ENCODE assay signal across 20 mouse cellular contexts in the genomic region with DNA sequence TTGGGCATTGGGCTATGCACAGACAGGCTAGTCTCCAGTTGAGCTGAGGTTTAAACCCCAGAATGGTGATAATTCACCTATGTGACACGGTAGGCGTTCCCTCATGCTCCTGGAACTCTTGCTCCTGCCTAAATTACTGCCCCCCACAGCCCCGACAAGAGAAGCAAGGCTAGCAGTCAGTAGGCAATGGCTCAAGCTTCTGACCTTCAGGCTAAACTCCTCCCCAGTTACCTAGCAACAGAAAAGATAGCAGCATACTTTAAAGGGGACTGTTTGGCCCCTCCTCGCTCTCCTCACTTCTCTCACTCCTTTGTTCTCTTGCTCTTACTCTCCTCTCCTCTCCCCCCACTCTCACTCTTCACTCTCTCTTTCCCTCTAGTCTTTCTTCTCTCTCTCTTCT. TPM values are rescaled to one million over a fixed set of nuclear protein-coding genes. Genes with fewer than 3 reads are reported as not detected.
"Had no signal": no experiment of that assay in that cellular context is flagged by ENCODE, and none has a peak within 500 bp of the region (broad histone marks: within the 10 kb centered on the region; RNA-seq: fewer than 3 reads in every experiment).

No protein-coding gene starts in this region.

- DNase-seq: lung, adult 18-20 months; lung, embryonic 14.5 days; lung, postnatal 10 days; lung, postnatal 4 days; retina, postnatal 1 day; right cerebral cortex, adult 18-20 months; right cerebral cortex, postnatal 25 days; right cerebral cortex, postnatal 4 days; spleen, adult 18-20 months; thymus, adult 18-20 months; thymus, postnatal 36 days had no signal

- ATAC-seq: midbrain, embryonic 13.5 days; midbrain, embryonic 15.5 days had no signal

- H3K4me3 ChIP-seq: midbrain, embryonic 13.5 days; midbrain, embryonic 15.5 days; myocyte; neural tube, embryonic 13.5 days; neural tube, embryonic 15.5 days had no signal

- H3K27ac ChIP-seq: midbrain, embryonic 13.5 days; midbrain, embryonic 15.5 days; neural tube, embryonic 13.5 days; neural tube, embryonic 15.5 days had no signal

- H3K9ac ChIP-seq: lung, embryonic 14.5 days; midbrain, embryonic 13.5 days; midbrain, embryonic 15.5 days; neural tube, embryonic 13.5 days; neural tube, embryonic 15.5 days had no signal

- H3K9me3 ChIP-seq: midbrain, embryonic 13.5 days; midbrain, embryonic 15.5 days; neural tube, embryonic 13.5 days; neural tube, embryonic 15.5 days had no signal

- H3K27me3 ChIP-seq: midbrain, embryonic 13.5 days; midbrain, embryonic 15.5 days; neural tube, embryonic 13.5 days; neural tube, embryonic 15.5 days had no signal

- H3K4me2 ChIP-seq: lung, embryonic 14.5 days; midbrain, embryonic 11.5 days; midbrain, embryonic 13.5 days; midbrain, embryonic 15.5 days; neural tube, embryonic 13.5 days; neural tube, embryonic 15.5 days had no signal

- H3K4me1 ChIP-seq: midbrain, embryonic 15.5 days had no signal

- H3K36me3 ChIP-seq: midbrain, embryonic 13.5 days; midbrain, embryonic 15.5 days; neural tube, embryonic 13.5 days; neural tube, embryonic 15.5 days had no signal

RNA-seq across cellular contexts. Expression of a gene that starts 22.3 kb away (rescaled TPM):
- total RNA-seq: megakaryocyte, adult 5-6 weeks; megakaryocyte-erythroid progenitor cell, adult 5-6 weeks had no signal
- polyA plus RNA-seq: myocyte had no signal

RNA-seq across cellular contexts. Expression of a gene that starts 25.8 kb away (rescaled TPM):
- total RNA-seq: megakaryocyte, adult 5-6 weeks; megakaryocyte-erythroid progenitor cell, adult 5-6 weeks had no signal
- polyA plus RNA-seq: small intestine, adult 2 months had no signal

RNA-seq across cellular contexts. Expression of a gene that starts 48.5 kb away (rescaled TPM):
- total RNA-seq: megakaryocyte, adult 5-6 weeks; megakaryocyte-erythroid progenitor cell, adult 5-6 weeks had no signal
